Mouse (Mus musculus) small intestine, adult 2 months (tissue): ENCODE results near the gene Zfp335.

Source experiments
- CTCF ChIP-seq: fragments of 200-500 bp; IDR thresholded peaks from 2 replicates; pipeline ENCODE4 v1.5.1; 2012; ENCODE audit warnings: low read depth, mild to moderate bottlenecking, control low read depth, inconsistent platforms, low read length, moderate library complexity, mixed read lengths; ENCODE audit not compliant: insufficient replicate concordance, insufficient read length; ENCODE audit errors: extremely low read depth
- POLR2A ChIP-seq: fragments of 200-500 bp; IDR thresholded peaks from 2 replicates; pipeline ENCODE4 v1.6.1; 2012; ENCODE audit warnings: low read depth, mild to moderate bottlenecking, control low read depth, inconsistent platforms, low read length, moderate library complexity

DNA sequence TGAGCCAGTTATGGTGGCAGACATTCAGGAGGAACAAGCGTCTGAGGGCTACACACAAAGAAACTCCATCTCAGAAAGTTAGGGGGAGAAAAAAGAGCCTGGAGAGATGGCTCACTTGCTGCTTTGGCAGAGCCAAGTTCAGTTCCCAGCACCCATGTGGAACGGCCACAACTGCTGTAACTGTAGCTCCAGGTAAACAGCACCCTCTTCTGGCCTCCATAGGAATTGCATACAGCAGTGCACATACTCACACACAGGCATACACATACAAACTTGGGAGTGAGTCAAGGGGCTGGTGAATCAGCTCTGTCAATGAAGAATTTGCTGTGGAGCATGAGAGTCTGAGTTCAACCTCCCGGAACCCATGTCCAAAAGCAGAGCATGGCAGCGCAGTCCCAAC, 5.5 kb downstream of the Zfp335 start:
- TF ChIP-seq CTCF (peak; percentile 41; the same call in 1 of the 2 replicates), POLR2A (no peak)
